Comparison of ENCODE assay signal across 18 mouse cellular contexts in genomic region chr11:106374979-106375378, GRCm38 (mm10). TPM values are rescaled to one million over a fixed set of nuclear protein-coding genes. Genes with fewer than 3 reads are reported as not detected.
DNase-seq lines count a peak whose midpoint lies in the region; ATAC-seq and TF ChIP-seq lines count a peak whose summit lies in the region.
"Had no signal": no experiment of that assay in that cellular context is flagged by ENCODE, and none has a peak within 500 bp of the region (broad histone marks: within the 10 kb centered on the region; RNA-seq: fewer than 3 reads in every experiment).

No protein-coding gene starts in this region.

- H3K4me2 ChIP-seq in heart, postnatal 0 days (ENCODE audit: low read depth, low read length): peak overlapping the region; percentile 21; the same call in 1 of the 2 replicates
- H3K4me2 ChIP-seq in neural tube, embryonic 11.5 days (ENCODE audit: low read depth): no peak overlapping the region
- no peak overlapping the region for H3K4me2 ChIP-seq in intestine, embryonic 16.5 days (ENCODE audit: low read depth, low read length)
- H3K4me2 ChIP-seq: heart, embryonic 15.5 days; liver, embryonic 13.5 days; midbrain, embryonic 12.5 days had no signal

- H3K36me3 ChIP-seq in heart, postnatal 0 days (replicated peaks; ENCODE audit: control insufficient read depth, insufficient read depth, low read length): peaks cover 9% of the 10 kb centered on the region; the same call in 1 of the 2 replicates
- no peaks in the 10 kb centered on the region for H3K36me3 ChIP-seq in neural tube, embryonic 11.5 days (ENCODE audit: control insufficient read depth, insufficient read depth, low read length)
- H3K36me3 ChIP-seq in intestine, embryonic 16.5 days (ENCODE audit: control insufficient read depth, insufficient read depth, low read length): no peaks in the 10 kb centered on the region
- H3K36me3 ChIP-seq: G1E; heart, embryonic 15.5 days; midbrain, embryonic 12.5 days had no signal

- no peaks in the 10 kb centered on the region for H3K27me3 ChIP-seq in heart, postnatal 0 days (ENCODE audit: control insufficient read depth, insufficient read depth, low read length)
- no peaks in the 10 kb centered on the region for H3K27me3 ChIP-seq in neural tube, embryonic 11.5 days (ENCODE audit: control insufficient read depth, insufficient read depth, low read length)
- H3K27me3 ChIP-seq in intestine, embryonic 16.5 days (replicated peaks; ENCODE audit: control insufficient read depth, insufficient read depth, low read length): no peaks in the 10 kb centered on the region
- H3K27me3 ChIP-seq: heart, embryonic 15.5 days; liver, embryonic 13.5 days; midbrain, embryonic 12.5 days had no signal

- no peaks in the 10 kb centered on the region for H3K9me3 ChIP-seq in heart, postnatal 0 days (replicated peaks; ENCODE audit: control insufficient read depth, low read length)
- no peaks in the 10 kb centered on the region for H3K9me3 ChIP-seq in neural tube, embryonic 11.5 days (ENCODE audit: control insufficient read depth, low read length)
- H3K9me3 ChIP-seq in intestine, embryonic 16.5 days (ENCODE audit: control insufficient read depth, low read length): no peaks in the 10 kb centered on the region
- H3K9me3 ChIP-seq: G1E; heart, embryonic 15.5 days; liver, embryonic 13.5 days; midbrain, embryonic 12.5 days had no signal

- WGBS in heart, postnatal 0 days: 58% methylated on average over 5 of the region's 5 CpGs
- WGBS in neural tube, embryonic 11.5 days: 80% methylated on average over 5 of the region's 5 CpGs
- 77% methylated on average over 5 of the region's 5 CpGs for WGBS in intestine, embryonic 16.5 days

- no peak overlapping the region for H3K4me3 ChIP-seq in heart, postnatal 0 days (ENCODE audit: low read depth, low read length)
- H3K4me3 ChIP-seq in neural tube, embryonic 11.5 days (ENCODE audit: low read depth, low read length): no peak overlapping the region
- H3K4me3 ChIP-seq in intestine, embryonic 16.5 days (ENCODE audit: low read length): no peak overlapping the region
- H3K4me3 ChIP-seq: heart, embryonic 15.5 days; liver, embryonic 13.5 days; midbrain, embryonic 12.5 days; myocyte had no signal

- intact Hi-C loops in left cerebral cortex, postnatal 14 days (cut with DNase I): no loop called here

- no peak for ATAC-seq in heart, postnatal 0 days (ENCODE audit: insufficient read depth, low read depth)
- no peak for ATAC-seq in neural tube, embryonic 11.5 days (ENCODE audit: insufficient read depth, low FRiP score, low TSS enrichment)
- ATAC-seq in intestine, embryonic 16.5 days: no peak
- ATAC-seq: forebrain, embryonic 16.5 days had no signal

- peak overlapping the region; percentile 47; the same call in 1 of the 2 replicates for H3K27ac ChIP-seq in heart, postnatal 0 days (ENCODE audit: low read depth)
- H3K27ac ChIP-seq in neural tube, embryonic 11.5 days (ENCODE audit: low read depth, low read length): no peak overlapping the region
- no peak overlapping the region for H3K27ac ChIP-seq in intestine, embryonic 16.5 days (ENCODE audit: low read length)
- H3K27ac ChIP-seq: liver, embryonic 13.5 days; midbrain, embryonic 12.5 days had no signal

- no peak for DNase-seq in heart, postnatal 0 days (ENCODE audit: low spot score)
- DNase-seq in heart, adult 18-20 months: no peak
- peak; percentile 4 for DNase-seq in neural tube, embryonic 11.5 days (ENCODE audit: low spot score)
- DNase-seq in neural tube, embryonic 10.5 days (ENCODE audit: extremely low spot score, low spot score): no peak
- DNase-seq in thymus, postnatal 25 days: peak; percentile 34
- DNase-seq in left cerebral cortex, postnatal 14 days (ENCODE audit: low spot score in 2 of 2): no peak
- DNase-seq in kidney, adult 8-10 months: no peak
- DNase-seq: adrenal gland, adult 8-10 months; cerebellum, adult 2 months; kidney, postnatal 25 days; left cerebral cortex, postnatal 4 days; liver, embryonic 13.5 days had no signal

- TF ChIP-seq EP300 in heart, postnatal 0 days (IDR thresholded peaks at IDR 0.05; ENCODE audit: low read depth): no peak

- no peak overlapping the region; the same call in 1 of the 2 replicates for H3K9ac ChIP-seq in heart, postnatal 0 days (replicated peaks; ENCODE audit: low read depth, low read length)
- H3K9ac ChIP-seq in neural tube, embryonic 11.5 days (ENCODE audit: low read length): no peak overlapping the region
- H3K9ac ChIP-seq in intestine, embryonic 16.5 days (ENCODE audit: low read depth, low read length): peak overlapping the region; percentile 40; the same call in 1 of the 2 replicates
- H3K9ac ChIP-seq: heart, embryonic 15.5 days; liver, embryonic 13.5 days; midbrain, embryonic 12.5 days had no signal

- H3K4me1 ChIP-seq in heart, postnatal 0 days (ENCODE audit: control insufficient read depth, insufficient read depth): 0 out of 2 replicates have a peak, but pooled peaks cover 4% of the 10 kb centered on the region
- no peaks in the 10 kb centered on the region for H3K4me1 ChIP-seq in neural tube, embryonic 11.5 days (ENCODE audit: control insufficient read depth, insufficient read depth, low read length)
- peaks cover 10% of the 10 kb centered on the region for H3K4me1 ChIP-seq in intestine, embryonic 16.5 days (ENCODE audit: control insufficient read depth, insufficient read depth, low read length)
- H3K4me1 ChIP-seq: midbrain, embryonic 12.5 days had no signal

- no peak for TF ChIP-seq CTCF in heart, postnatal 0 days (IDR thresholded peaks at IDR 0.05; ENCODE audit: low read depth)

RNA-seq across cellular contexts. Expression of gene Prr29, which starts 9.7 kb away (rescaled TPM):
- 0.50 TPM in 1 of 2 replicates, not detected in the other for total RNA-seq in heart, postnatal 0 days (2014; rRNA removed; ENCODE audit: low replicate concordance)
- polyA plus RNA-seq in heart, postnatal 0 days (2015; fragmentation: Nextera tagmentation; extraction: Ambion mirVana): 0.49 and 0.55 TPM in 2 replicates
- 1 to 10 TPM in 1 of 2 experiments, under 1 TPM in 1; 0.57 to 1.3 TPM for total RNA-seq in heart, adult 18-20 months (2021)
- polyA plus RNA-seq in neural tube, embryonic 11.5 days (2014; fragmentation: Nextera tagmentation; extraction: Ambion mirVana): not detected in 2 replicates
- 0.53 and 0.54 TPM in 2 replicates for polyA plus RNA-seq in intestine, embryonic 16.5 days (2015; fragmentation: Nextera tagmentation; extraction: Ambion mirVana)
- not detected for total RNA-seq in left cerebral cortex, postnatal 14 days (2021)
- total RNA-seq: left cerebral cortex, postnatal 4 days had no signal
- polyA plus RNA-seq: forebrain, embryonic 16.5 days; liver, embryonic 13.5 days; midbrain, embryonic 12.5 days had no signal

RNA-seq across cellular contexts. Expression of gene Icam2, which starts 12.9 kb away (rescaled TPM):
- 66.6 and 76.3 TPM in 2 replicates for total RNA-seq in heart, postnatal 0 days (2014; rRNA removed; ENCODE audit: low replicate concordance)
- 72.9 and 74.9 TPM in 2 replicates for polyA plus RNA-seq in heart, postnatal 0 days (2015; fragmentation: Nextera tagmentation; extraction: Ambion mirVana)
- 10 to 100 TPM; 19.2 to 24.5 TPM for total RNA-seq in heart, adult 18-20 months (2021)
- polyA plus RNA-seq in neural tube, embryonic 11.5 days (2014; fragmentation: Nextera tagmentation; extraction: Ambion mirVana): 16.1 and 16.8 TPM in 2 replicates
- polyA plus RNA-seq in intestine, embryonic 16.5 days (2015; fragmentation: Nextera tagmentation; extraction: Ambion mirVana): 38.3 and 40.5 TPM in 2 replicates
- total RNA-seq in left cerebral cortex, postnatal 14 days (2021): 1 to 10 TPM; 4.3 to 5.1 TPM
- polyA plus RNA-seq: myocyte had no signal

RNA-seq across cellular contexts. Expression of gene Scn4a, which starts 21.9 kb away (rescaled TPM):
- 0.70 and 0.76 TPM in 2 replicates for total RNA-seq in heart, postnatal 0 days (2014; rRNA removed; ENCODE audit: low replicate concordance)
- polyA plus RNA-seq in heart, postnatal 0 days (2015; fragmentation: Nextera tagmentation; extraction: Ambion mirVana): 0.23 and 0.51 TPM in 2 replicates
- 10 to 100 TPM; 22.6 to 23.8 TPM for total RNA-seq in heart, adult 18-20 months (2021)
- polyA plus RNA-seq in neural tube, embryonic 11.5 days (2014; fragmentation: Nextera tagmentation; extraction: Ambion mirVana): 0.04 and 0.07 TPM in 2 replicates
- polyA plus RNA-seq in intestine, embryonic 16.5 days (2015; fragmentation: Nextera tagmentation; extraction: Ambion mirVana): 0.02 TPM in 1 of 2 replicates, not detected in the other
- total RNA-seq in left cerebral cortex, postnatal 14 days (2021): under 1 TPM in 1 of 2 experiments, not detected in 1; 0.06 TPM
- total RNA-seq: left cerebral cortex, postnatal 4 days had no signal
- polyA plus RNA-seq: G1E; midbrain, embryonic 12.5 days had no signal

Comparison
In these comparisons a context has a peak if more than half of its experiments do, and no peak if none do; other contexts are left out.
1. DNase-seq: peak in neural tube, embryonic 11.5 days (single experiment) and thymus, postnatal 25 days (single experiment); none in heart, postnatal 0 days (single experiment), heart, adult 18-20 months (0 of 2), neural tube, embryonic 10.5 days (single experiment), left cerebral cortex, postnatal 14 days (0 of 2) and kidney, adult 8-10 months (0 of 2).
2. RNA of gene Scn4a, which starts 21.9 kb away (total RNA-seq): 22.6 to 23.8 TPM in heart, adult 18-20 months; 0.70 to 0.76 TPM in heart, postnatal 0 days and 0.06 TPM in left cerebral cortex, postnatal 14 days; every median in the first group is over 10 times any median in the second.